Mouse (Mus musculus): ENCODE measurements around the gene Lnx2.

Gene Lnx2

GRCm38 (mm10) chr5:147078110-147078900 lies 1.9 kb upstream of the Lnx2 start:
- ATAC-seq (ENCODE audit: insufficient number of reproducible peaks, low FRiP score, low TSS enrichment), result no peak

DNA sequence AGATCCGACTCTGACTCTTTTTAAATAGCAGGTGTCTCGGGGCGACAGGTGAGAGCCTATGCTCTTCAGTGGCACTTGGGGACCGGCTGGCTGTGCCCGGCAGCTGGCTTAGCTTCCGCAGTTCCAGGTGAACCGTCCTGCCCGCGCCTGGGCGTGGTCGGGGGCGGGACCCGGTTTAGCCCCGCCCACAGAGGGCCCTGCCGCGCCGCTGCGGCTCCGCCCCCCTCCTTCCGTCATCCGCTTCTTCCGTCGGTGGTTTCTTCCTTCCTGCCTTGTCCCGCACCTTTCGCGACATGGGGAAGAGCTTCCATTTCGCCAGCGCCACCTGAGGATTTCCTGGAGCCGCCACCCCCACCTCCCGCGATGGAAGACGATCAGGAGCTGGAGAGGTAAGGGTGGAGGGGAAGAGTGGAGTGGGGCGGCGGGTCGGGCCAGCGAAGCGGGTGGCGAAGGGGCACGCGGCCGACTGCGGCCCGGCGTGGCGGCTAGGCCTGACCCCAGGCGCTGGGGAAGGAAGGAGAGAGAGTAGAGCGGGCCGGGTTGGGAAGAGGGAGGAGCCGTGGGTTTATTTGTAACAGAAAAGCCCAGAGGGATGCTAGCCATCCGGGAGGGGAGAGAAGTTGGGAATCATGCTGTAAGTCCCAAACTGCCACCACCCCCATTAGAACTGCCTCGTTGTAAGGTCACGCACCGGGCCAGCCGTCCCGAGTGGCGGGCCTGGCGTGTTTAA lies 1.1 kb upstream of the Lnx2 start:
- peak; percentile 47 for ATAC-seq (ENCODE audit: insufficient number of reproducible peaks, low FRiP score, low TSS enrichment)

GRCm38 (mm10) chr5:147076799-147077165 lies 396 bp upstream of the Lnx2 start, which contains the start of gene Polr1d:
Gene Polr1d, plus strand, starts transcription at chr5:147077050.
- no peak; the same call in 1 of the 2 replicates for ATAC-seq (ENCODE audit: insufficient number of reproducible peaks, low FRiP score, low TSS enrichment)

GRCm38 (mm10) chr5:147075103-147076025 lies 1.0 kb downstream of the Lnx2 start:
- no peak for ATAC-seq (ENCODE audit: insufficient number of reproducible peaks, low FRiP score, low TSS enrichment)

DNA sequence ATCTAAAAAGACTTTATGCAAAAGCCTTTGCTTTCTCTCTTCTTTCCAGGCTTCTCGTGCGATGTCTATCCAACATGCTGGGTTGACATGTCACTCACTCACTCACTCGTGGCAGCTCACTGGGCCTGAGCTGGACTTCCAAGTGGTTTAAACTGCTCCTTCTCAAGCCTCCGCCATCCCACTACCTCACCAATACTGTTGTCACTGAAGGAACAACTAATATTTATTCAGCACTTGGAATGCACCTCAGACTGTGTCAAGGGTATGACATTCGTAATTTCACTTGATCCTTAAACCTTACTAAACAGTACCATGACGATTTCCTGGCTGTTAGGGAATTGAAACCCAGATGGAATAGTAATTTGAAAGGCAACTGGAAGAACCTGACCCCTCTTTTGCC lies 2.6 kb downstream of the Lnx2 start:
- no peak for ATAC-seq (ENCODE audit: insufficient number of reproducible peaks, low FRiP score, low TSS enrichment)

GRCm38 (mm10) chr5:147071886-147072285 lies 4.5 kb downstream of the Lnx2 start:
- no peak for ATAC-seq (ENCODE audit: insufficient number of reproducible peaks, low FRiP score, low TSS enrichment)

GRCm38 (mm10) chr5:147070791-147071516 lies 5.4 kb downstream of the Lnx2 start:
- ATAC-seq (ENCODE audit: insufficient number of reproducible peaks, low FRiP score, low TSS enrichment), result no peak

- ATAC-seq (ENCODE audit: insufficient number of reproducible peaks, low FRiP score, low TSS enrichment), result peak; percentile 76; the same call in 1 of the 2 replicates
These were observed 7.5 kb downstream of the Lnx2 start for GRCm38 (mm10) chr5:147068876-147069275.

DNA sequence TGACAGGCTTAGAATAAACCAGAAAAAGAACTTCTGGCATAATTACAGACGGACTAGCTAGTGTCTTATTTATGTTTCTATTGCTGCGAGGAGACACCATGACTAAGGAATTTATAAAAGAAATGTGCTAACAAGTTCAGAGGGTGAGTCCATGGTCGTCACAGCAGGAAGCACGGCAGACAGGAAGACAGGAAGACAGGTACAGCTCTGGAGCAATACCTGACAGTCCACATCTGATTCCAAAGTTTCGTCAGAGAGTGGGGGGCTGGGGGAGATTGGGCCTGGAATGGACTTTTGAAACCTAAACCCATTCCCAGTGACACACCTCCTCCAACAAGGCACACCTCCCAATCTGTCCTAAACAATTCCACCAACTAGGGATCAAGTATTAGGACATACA lies 9.4 kb downstream of the Lnx2 start:
- ATAC-seq (ENCODE audit: insufficient number of reproducible peaks, low FRiP score, low TSS enrichment), result no peak

DNA sequence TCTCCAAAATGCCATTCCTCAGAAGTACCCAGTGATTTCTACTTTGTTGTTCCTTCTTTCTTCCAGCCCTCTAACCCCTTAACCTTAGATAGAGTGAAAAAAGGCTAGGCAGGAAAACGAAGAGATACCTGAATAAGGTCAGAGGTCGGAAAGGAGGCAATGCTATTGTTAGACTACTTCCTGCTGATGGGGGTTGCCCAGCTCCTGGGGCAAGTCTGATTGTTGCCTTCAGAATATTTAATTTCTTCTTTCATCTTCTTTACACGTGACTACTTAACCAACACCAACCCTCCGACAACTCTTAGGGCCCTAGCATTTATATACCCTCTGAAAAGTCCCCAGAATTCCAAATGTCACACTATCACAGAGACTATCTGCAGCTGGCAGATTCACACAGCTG lies 10.3 kb downstream of the Lnx2 start:
- ATAC-seq (ENCODE audit: insufficient number of reproducible peaks, low FRiP score, low TSS enrichment), result no peak

DNA sequence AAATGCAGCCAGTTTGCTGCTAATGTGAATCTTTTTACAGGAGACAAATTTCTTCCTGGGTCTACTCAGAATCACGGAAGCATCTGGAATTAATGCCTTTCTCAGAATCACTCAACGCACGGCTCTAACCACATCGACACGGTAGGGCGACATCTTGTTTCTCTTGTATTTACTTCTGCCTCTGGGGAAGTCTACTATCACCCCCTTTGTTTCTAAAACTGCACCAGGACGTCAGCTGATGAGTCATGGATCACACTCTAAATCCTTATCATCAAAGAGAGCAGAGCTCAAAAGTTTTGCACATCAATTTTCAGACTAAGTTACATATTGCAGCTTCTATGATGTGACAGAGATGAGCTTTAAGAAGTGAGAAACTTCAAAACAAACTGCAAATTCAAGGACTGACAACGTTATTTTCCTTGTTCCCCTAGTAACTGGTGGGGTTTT lies 13.1 kb downstream of the Lnx2 start:
- no peak for ATAC-seq (ENCODE audit: insufficient number of reproducible peaks, low FRiP score, low TSS enrichment)

DNA sequence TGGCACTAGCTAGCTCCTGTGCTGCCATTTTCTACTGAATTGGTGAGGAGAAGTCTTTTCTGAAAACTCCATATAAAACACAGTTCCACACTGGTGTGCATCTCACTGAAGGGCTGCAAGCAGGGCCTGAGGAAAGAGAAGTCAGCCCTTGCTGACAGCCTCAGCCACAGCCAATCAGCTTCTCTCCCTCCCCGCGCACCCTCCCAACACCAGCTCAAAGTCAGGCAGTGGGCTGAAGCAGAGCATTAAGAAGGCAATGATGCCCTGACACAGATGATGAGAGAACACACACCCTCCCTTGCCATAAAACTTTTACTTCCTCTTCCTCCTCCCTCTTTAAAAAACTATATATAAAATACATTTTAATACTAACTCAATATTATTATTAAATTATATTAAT lies 16.4 kb downstream of the Lnx2 start:
- no peak for ATAC-seq (ENCODE audit: insufficient number of reproducible peaks, low FRiP score, low TSS enrichment)

- ATAC-seq (ENCODE audit: insufficient number of reproducible peaks, low FRiP score, low TSS enrichment), result no peak
These were observed 17.1 kb downstream of the Lnx2 start for GRCm38 (mm10) chr5:147059319-147059718.

- ATAC-seq (ENCODE audit: insufficient number of reproducible peaks, low FRiP score, low TSS enrichment), result peak; percentile 95
These were observed 17.7 kb downstream of the Lnx2 start for GRCm38 (mm10) chr5:147058661-147059060.

GRCm38 (mm10) chr5:147057626-147058414 lies 18.6 kb downstream of the Lnx2 start:
- ATAC-seq (ENCODE audit: insufficient number of reproducible peaks, low FRiP score, low TSS enrichment), result no peak

- ATAC-seq (ENCODE audit: insufficient number of reproducible peaks, low FRiP score, low TSS enrichment), result no peak
These were observed 19.6 kb downstream of the Lnx2 start for GRCm38 (mm10) chr5:147056712-147057290.

GRCm38 (mm10) chr5:147055572-147056245 lies 20.7 kb downstream of the Lnx2 start:
- no peak for ATAC-seq (ENCODE audit: insufficient number of reproducible peaks, low FRiP score, low TSS enrichment)

DNA sequence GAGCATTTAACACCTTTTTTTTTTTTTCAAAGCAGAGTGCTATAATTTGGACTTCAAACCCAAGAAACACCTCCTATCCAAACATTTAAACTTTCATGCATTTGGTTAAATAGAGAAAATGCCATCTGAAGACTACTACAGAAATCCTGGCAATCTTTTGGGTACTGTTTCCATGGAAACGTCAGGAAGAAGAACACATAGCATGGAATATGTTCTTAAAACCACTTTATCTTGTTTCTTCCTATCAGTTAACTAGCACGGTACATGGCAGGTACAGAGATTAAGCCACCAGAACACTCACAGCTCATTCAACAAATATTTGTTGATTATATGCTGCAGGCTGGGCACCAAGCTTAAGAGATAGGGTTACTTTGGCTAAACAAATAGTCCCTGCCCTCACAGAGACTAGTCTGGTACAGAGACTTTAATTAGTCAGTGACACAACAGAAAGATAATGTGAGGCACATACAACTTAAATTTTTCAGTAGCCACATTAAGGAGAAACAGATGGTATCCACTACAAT lies 21.6 kb downstream of the Lnx2 start:
- ATAC-seq (ENCODE audit: insufficient number of reproducible peaks, low FRiP score, low TSS enrichment), result no peak

Data from cerebellum, adult (tissue).